Mouse (Mus musculus) hindbrain, embryonic 10.5 days (tissue): ENCODE measurements at regions not wholly inside any gene's neighbourhood (a gene's known extent, or its start where the extent isn't known, plus 50 kb on each side); places are given as distances from the start of the nearest gene placed in this dataset.
A peak's percentile ranks its signal among the peaks of the same experiment; 100 is the strongest.

Source experiments
- DNase-seq: peaks from one replicate; pipeline ENCODE4 v3.0.0-alpha.2; 2017; ENCODE audit warnings: low spot score
- H3K27ac ChIP-seq: fragments of 300-500 bp; sonication (generic); 2 replicates; pipeline ENCODE4 v1.5.1; 2016; ENCODE audit warnings: mild to moderate bottlenecking, moderate library complexity
- H3K27me3 ChIP-seq: fragments of 300-500 bp; sonication (generic); 2 replicates; pipeline ENCODE4 v1.6.1; 2016; ENCODE audit warnings: mild to moderate bottlenecking; ENCODE audit not compliant: poor library complexity, insufficient read depth, severe bottlenecking
- H3K36me3 ChIP-seq: fragments of 300-500 bp; sonication (generic); 2 replicates; pipeline ENCODE4 v1.6.1; 2016; ENCODE audit warnings: mild to moderate bottlenecking, moderate library complexity
- H3K4me1 ChIP-seq: fragments of 300-500 bp; sonication (generic); replicated peaks from 2 replicates; pipeline ENCODE4 v1.6.1; 2016; ENCODE audit warnings: mild to moderate bottlenecking
- H3K4me3 ChIP-seq: fragments of 300-500 bp; sonication (generic); 2 replicates; pipeline ENCODE4 v1.5.1; 2016; ENCODE audit warnings: mild to moderate bottlenecking, moderate library complexity
- H3K9me3 ChIP-seq: fragments of 300-500 bp; sonication (generic); 2 replicates; pipeline ENCODE4 v1.6.1; 2016; ENCODE audit warnings: mild to moderate bottlenecking, moderate library complexity
- whole genome bisulfite sequencing: fragments of 180-500 bp; shearing (Covaris S2); methylation state at CpG from one replicate; pipeline ENCODE4 v1.1.7; 2016; 5-methylcytosine and 5-hydroxymethylcytosine counted together

- H3K27me3 ChIP-seq: no peaks in the 10 kb centered on the region
- no peak overlapping the region for H3K27ac ChIP-seq
- H3K9me3 ChIP-seq: no peaks in the 10 kb centered on the region
- DNase-seq: no peak
- H3K36me3 ChIP-seq: no peaks in the 10 kb centered on the region
- WGBS: 88% methylated on average over 1 of the region's 1 CpGs
- H3K4me3 ChIP-seq: no peak overlapping the region
- no peaks in the 10 kb centered on the region for H3K4me1 ChIP-seq
These were observed 352.8 kb downstream of the Dad1 start for GRCm38 (mm10) chr14:53901103-53901502.

DNA sequence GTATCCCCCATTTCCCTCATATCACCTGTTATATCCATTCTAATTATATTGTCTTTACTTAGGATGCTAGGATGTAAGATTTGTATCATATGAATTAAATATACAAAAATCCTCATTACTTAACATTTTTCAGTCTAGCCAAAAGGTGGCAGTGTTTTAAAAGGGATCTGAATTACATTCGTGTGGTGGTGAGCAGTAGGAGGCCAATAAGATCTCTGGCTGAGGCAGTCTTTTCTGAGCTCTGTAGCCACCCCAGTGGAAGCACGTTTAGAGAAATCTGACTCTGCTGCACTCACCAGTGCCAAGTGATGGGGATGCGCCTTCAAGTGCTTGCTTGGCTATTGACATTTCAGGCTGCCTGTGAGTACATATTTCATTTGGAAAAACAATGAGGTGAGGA is 372.6 kb downstream of the Dad1 start:
- DNase-seq: no peak
- no peak overlapping the region for H3K27ac ChIP-seq
- WGBS: 12% methylated on average over 3 of the region's 3 CpGs

GRCm38 (mm10) chr14:53876581-53876980 is 377.3 kb downstream of the Dad1 start:
- H3K9me3 ChIP-seq: no peaks in the 10 kb centered on the region
- H3K4me3 ChIP-seq: no peak overlapping the region
- WGBS: 68% methylated on average over 7 of the region's 7 CpGs
- H3K4me1 ChIP-seq: no peaks in the 10 kb centered on the region
- no peak overlapping the region for H3K27ac ChIP-seq
- no peak for DNase-seq
- no peaks in the 10 kb centered on the region for H3K27me3 ChIP-seq
- no peaks in the 10 kb centered on the region for H3K36me3 ChIP-seq

More for the DNA sequence above, 372.6 kb downstream of the Dad1 start:
- no peak overlapping the region for H3K4me3 ChIP-seq
- H3K4me1 ChIP-seq: no peaks in the 10 kb centered on the region
- H3K27me3 ChIP-seq: no peaks in the 10 kb centered on the region
- H3K36me3 ChIP-seq: no peaks in the 10 kb centered on the region
- no peaks in the 10 kb centered on the region for H3K9me3 ChIP-seq

GRCm38 (mm10) chr14:53875736-53876135 is 378.2 kb downstream of the Dad1 start:
- H3K9me3 ChIP-seq: no peaks in the 10 kb centered on the region
- H3K36me3 ChIP-seq: no peaks in the 10 kb centered on the region
- no peak overlapping the region for H3K27ac ChIP-seq
- DNase-seq: no peak
- no peaks in the 10 kb centered on the region for H3K4me1 ChIP-seq
- no peak overlapping the region for H3K4me3 ChIP-seq
- 59% methylated on average over 6 of the region's 6 CpGs for WGBS
- no peaks in the 10 kb centered on the region for H3K27me3 ChIP-seq

DNA sequence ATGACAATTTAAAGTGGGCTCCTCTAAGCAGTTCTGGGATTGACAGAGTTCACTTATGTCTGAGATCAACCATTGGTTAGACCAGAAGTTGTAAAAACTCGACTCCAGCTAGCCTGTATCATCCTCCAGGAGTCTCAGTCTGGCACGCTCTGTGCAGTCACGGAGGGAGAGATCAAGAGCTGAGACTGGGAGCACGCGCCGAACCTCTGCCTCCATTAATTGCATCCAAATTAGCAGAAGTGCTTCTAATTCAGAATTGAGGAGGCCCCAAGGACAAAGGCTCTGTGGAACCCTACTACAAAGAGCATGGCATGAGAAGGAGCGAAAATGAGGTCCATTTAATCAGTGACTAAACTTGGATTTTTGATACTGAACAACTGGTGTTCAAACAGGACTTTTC is 406.9 kb downstream of the Dad1 start:
- H3K27me3 ChIP-seq: no peaks in the 10 kb centered on the region
- no peak overlapping the region for H3K4me3 ChIP-seq
- no peak overlapping the region for H3K27ac ChIP-seq
- no peak for DNase-seq
- 87% methylated on average over 7 of the region's 7 CpGs for WGBS
- no peaks in the 10 kb centered on the region for H3K9me3 ChIP-seq
- no peaks in the 10 kb centered on the region for H3K4me1 ChIP-seq
- no peaks in the 10 kb centered on the region for H3K36me3 ChIP-seq

DNA sequence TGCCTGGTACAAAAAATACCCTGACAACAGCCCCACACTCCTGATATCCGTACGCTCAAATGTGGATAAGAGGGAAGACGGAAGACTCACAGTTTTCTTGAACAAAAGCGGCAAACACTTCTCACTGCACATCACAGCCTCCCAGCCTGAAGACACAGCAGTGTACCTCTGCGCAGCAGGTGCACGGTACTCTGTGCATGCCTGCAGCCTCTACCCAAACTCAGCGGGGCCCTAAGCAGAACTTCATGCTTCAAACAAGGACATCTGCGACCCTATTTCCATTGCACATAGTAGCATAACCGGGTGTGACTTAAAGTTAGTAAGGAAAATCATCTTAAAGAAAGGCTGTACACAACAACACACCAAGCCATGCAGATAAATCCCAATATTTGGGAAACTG is 408.3 kb downstream of the Dad1 start:
- WGBS: 93% methylated on average over 9 of the region's 9 CpGs
- no peaks in the 10 kb centered on the region for H3K27me3 ChIP-seq
- no peak overlapping the region for H3K27ac ChIP-seq
- no peaks in the 10 kb centered on the region for H3K4me1 ChIP-seq
- no peaks in the 10 kb centered on the region for H3K36me3 ChIP-seq
- no peaks in the 10 kb centered on the region for H3K9me3 ChIP-seq
- H3K4me3 ChIP-seq: no peak overlapping the region
- DNase-seq: no peak

GRCm38 (mm10) chr14:53832553-53832952 is 421.4 kb downstream of the Dad1 start:
- Histone ChIP-seq H3K36me3 (no peaks in the 10 kb centered on the region), H3K4me1 (no peaks in the 10 kb centered on the region), H3K9me3 (no peaks in the 10 kb centered on the region), H3K4me3 (no peak overlapping the region), H3K27me3 (no peaks in the 10 kb centered on the region), H3K27ac (no peak overlapping the region)
- WGBS: 92% methylated on average over 3 of the region's 3 CpGs
- DNase-seq: no peak

- DNase-seq: no peak
- H3K27me3 ChIP-seq: no peaks in the 10 kb centered on the region
- H3K9me3 ChIP-seq: no peaks in the 10 kb centered on the region
- no peaks in the 10 kb centered on the region for H3K4me1 ChIP-seq
- 88% methylated on average over 6 of the region's 6 CpGs for WGBS
- H3K27ac ChIP-seq: no peak overlapping the region
- no peak overlapping the region for H3K4me3 ChIP-seq
- H3K36me3 ChIP-seq: no peaks in the 10 kb centered on the region
These were observed 422.3 kb downstream of the Dad1 start for GRCm38 (mm10) chr14:53831651-53832050.

DNA sequence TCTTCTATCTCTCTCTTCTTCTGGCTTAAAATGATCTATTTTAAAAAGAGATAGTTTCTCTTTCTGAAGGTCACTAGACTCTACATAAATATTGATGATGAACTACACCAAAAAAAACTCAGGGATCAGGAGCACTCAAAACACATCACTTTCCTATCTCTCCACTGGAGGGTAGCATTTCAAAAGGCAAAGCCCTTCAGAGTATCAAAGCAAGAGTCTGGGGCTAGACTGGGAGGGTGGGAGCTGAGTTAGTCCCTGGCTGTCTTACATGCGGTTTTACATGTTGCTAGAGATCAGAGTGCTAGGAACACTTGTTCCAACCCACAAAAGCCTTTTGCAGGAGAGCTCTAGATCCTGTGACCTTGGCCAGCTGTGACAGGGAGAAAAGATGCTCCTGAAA is 423.2 kb downstream of the Dad1 start:
- no peak for DNase-seq
- WGBS: 56% methylated on average over 1 of the region's 1 CpGs
- Histone ChIP-seq H3K4me3 (no peak overlapping the region), H3K4me1 (no peaks in the 10 kb centered on the region), H3K9me3 (no peaks in the 10 kb centered on the region), H3K36me3 (no peaks in the 10 kb centered on the region), H3K27ac (no peak overlapping the region), H3K27me3 (no peaks in the 10 kb centered on the region)

- Histone ChIP-seq H3K27me3 (no peaks in the 10 kb centered on the region), H3K36me3 (no peaks in the 10 kb centered on the region), H3K4me3 (no peak overlapping the region), H3K4me1 (no peaks in the 10 kb centered on the region), H3K9me3 (no peaks in the 10 kb centered on the region), H3K27ac (no peak overlapping the region)
- no peak for DNase-seq
- 89% methylated on average over 4 of the region's 4 CpGs for WGBS
These were observed 427.1 kb downstream of the Dad1 start for GRCm38 (mm10) chr14:53826782-53827181.

- WGBS: 9% methylated on average over 3 of the region's 3 CpGs
- Histone ChIP-seq H3K36me3 (no peaks in the 10 kb centered on the region), H3K27me3 (no peaks in the 10 kb centered on the region), H3K27ac (no peak overlapping the region), H3K4me1 (no peaks in the 10 kb centered on the region), H3K9me3 (no peaks in the 10 kb centered on the region), H3K4me3 (no peak overlapping the region)
- peak; percentile 53 for DNase-seq
These were observed 447.7 kb downstream of the Dad1 start for GRCm38 (mm10) chr14:53806231-53806630.

GRCm38 (mm10) chr14:53803698-53804620 is 449.9 kb downstream of the Dad1 start:
- Histone ChIP-seq H3K4me1 (no peaks in the 10 kb centered on the region), H3K9me3 (no peaks in the 10 kb centered on the region), H3K27ac (no peak overlapping the region), H3K4me3 (no peak overlapping the region), H3K27me3 (no peaks in the 10 kb centered on the region), H3K36me3 (no peaks in the 10 kb centered on the region)
- WGBS: 32% methylated on average over 17 of the region's 17 CpGs
- peak; percentile 62 for DNase-seq

GRCm38 (mm10) chr14:53802547-53802946 is 451.4 kb downstream of the Dad1 start:
- H3K4me1 ChIP-seq: no peaks in the 10 kb centered on the region
- H3K27ac ChIP-seq: no peak overlapping the region
- H3K9me3 ChIP-seq: no peaks in the 10 kb centered on the region
- H3K36me3 ChIP-seq: no peaks in the 10 kb centered on the region
- no peaks in the 10 kb centered on the region for H3K27me3 ChIP-seq
- H3K4me3 ChIP-seq: no peak overlapping the region
- DNase-seq: no peak
- WGBS: 94% methylated on average over 3 of the region's 3 CpGs
